Mouse (Mus musculus) liver, embryonic 14.5 days (tissue): ENCODE data around the gene Arhgef1. TPM values are rescaled to one million over a fixed set of nuclear protein-coding genes. Genes with fewer than 3 reads are reported as not detected.

Experiments used
- ATAC-seq: fragments of 200-750 bp; cut with Nextera tagmentation; 2 replicates; pipeline ENCODE4 v1.8.0; 2017; ENCODE audit warnings: moderate number of reproducible peaks, mild to moderate bottlenecking, moderate library complexity; ENCODE audit not compliant: insufficient read depth
- DNase-seq, 3 experiments: peaks; one replicate each; pipeline ENCODE4 v3.0.0-alpha.2; 2012 to 2013; ENCODE audit warnings: low read depth in 3 of 3, low spot score in 3 of 3
- H3K27ac ChIP-seq: fragments of 300-500 bp; sonication (generic); 2 replicates; pipeline ENCODE4 v1.5.1; 2014; ENCODE audit warnings: moderate library complexity, mild to moderate bottlenecking, control low read depth, inconsistent platforms
- H3K27me3 ChIP-seq: fragments of 300-500 bp; sonication (generic); 2 replicates; pipeline ENCODE4 v1.6.1; 2014; ENCODE audit warnings: mild to moderate bottlenecking, low read length, moderate library complexity; ENCODE audit not compliant: control insufficient read depth, insufficient read depth
- H3K36me3 ChIP-seq: fragments of 300-500 bp; sonication (generic); replicated peaks from 2 replicates; pipeline ENCODE4 v1.6.1; 2014; ENCODE audit warnings: low read depth; ENCODE audit not compliant: control insufficient read depth, insufficient read depth
- H3K4me1 ChIP-seq, 2 experiments: fragments of 200-500 bp in 1 of 2; fragments of 300-500 bp in 1 of 2; sonication (generic) in 1 of 2; replicated peaks; 2 replicates each; pipeline ENCODE4 v1.6.1; 2012 to 2014; ENCODE audit warnings: antibody characterized with exemption in 1 of 2, inconsistent platforms in 1 of 2, low read length in 1 of 2; ENCODE audit not compliant: control insufficient read depth in 2 of 2, insufficient read depth in 2 of 2
- H3K4me2 ChIP-seq: fragments of 300-500 bp; sonication (generic); 2 replicates; pipeline ENCODE4 v1.6.1; 2014; ENCODE audit warnings: low read depth, mild to moderate bottlenecking, control low read depth, moderate library complexity
- H3K4me3 ChIP-seq, 2 experiments: fragments of 200-500 bp in 1 of 2; fragments of 300-500 bp in 1 of 2; sonication (generic) in 1 of 2; 2 replicates each; pipeline ENCODE4 v1.5.1; 2012 to 2014; ENCODE audit warnings: low read depth in 2 of 2, low read length in 2 of 2, mild to moderate bottlenecking in 2 of 2, control low read depth in 1 of 2, inconsistent platforms in 1 of 2, moderate library complexity in 1 of 2; ENCODE audit not compliant: insufficient read depth in 1 of 2
- H3K9ac ChIP-seq: fragments of 300-500 bp; sonication (generic); replicated peaks from 2 replicates; pipeline ENCODE4 v1.6.1; 2014; ENCODE audit warnings: mild to moderate bottlenecking, control low read depth, moderate library complexity
- H3K9me3 ChIP-seq: fragments of 300-500 bp; sonication (generic); 2 replicates; pipeline ENCODE4 v1.6.1; 2016; ENCODE audit warnings: low read length, mixed read lengths; ENCODE audit not compliant: control insufficient read depth
- CTCF ChIP-seq: IDR thresholded peaks from 2 replicates; pipeline ENCODE4 v1.5.1; 2016; ENCODE audit warnings: antibody characterized with exemption, low read depth, control low read depth
- EP300 ChIP-seq: IDR thresholded peaks from 2 replicates; pipeline ENCODE4 v1.6.1; 2016; ENCODE audit warnings: antibody characterized with exemption, low read depth
- WGBS: fragments of 180-500 bp; shearing (Covaris S2); extraction: QIAGEN DNeasy Blood & Tissue Kit; methylation state at CpG from one replicate; pipeline ENCODE4 v1.1.7; 2014; ENCODE audit not compliant: insufficient replicate concordance; 5-methylcytosine and 5-hydroxymethylcytosine counted together
- polyA plus RNA-seq, 2 experiments: library from polyadenylated mRNA; depleted of rRNA in 1 of 2; stranded (reverse) in 1 of 2; unstranded in 1 of 2; fragments of >200 nt; fragmentation: Nextera tagmentation in 1 of 2; extraction: Ambion mirVana in 1 of 2; gene quantifications; 2 replicates each; pipeline versions ENCODE4 v1.2.1 to v1.2.3; 2012 to 2014

Arhgef1 gene
- polyA plus RNA-seq, 2 experiments, result 28.7 to 44.2 TPM

GRCm38 (mm10) chr7:24931651-24932050 lies 28.9 kb downstream of the Arhgef1 start:
- Histone ChIP-seq H3K9ac (no peak overlapping the region), H3K9me3 (no peaks in the 10 kb centered on the region), H3K4me3 (no peak overlapping the region), H3K27me3 (peaks cover 53% of the 10 kb centered on the region), H3K4me1 (no peaks in the 10 kb centered on the region), H3K4me2 (no peak overlapping the region), H3K36me3 (no peaks in the 10 kb centered on the region), H3K27ac (no peak overlapping the region)
- 3% methylated on average over 15 of the region's 15 CpGs for WGBS
- TF ChIP-seq CTCF (no peak), EP300 (no peak)
- no peak for DNase-seq
- ATAC-seq, result no peak

GRCm38 (mm10) chr7:24943641-24944040 lies 40.9 kb downstream of the Arhgef1 start:
- no peak overlapping the region for H3K4me2 ChIP-seq
- WGBS, result 6% methylated on average over 6 of the region's 6 CpGs
- no peaks in the 10 kb centered on the region for H3K9me3 ChIP-seq
- no peak for DNase-seq
- H3K4me1 ChIP-seq, result no peaks in the 10 kb centered on the region
- TF ChIP-seq EP300 (no peak), CTCF (no peak)
- H3K27ac ChIP-seq, result no peak overlapping the region
- H3K4me3 ChIP-seq, result no peak overlapping the region
- peaks cover 70% of the 10 kb centered on the region for H3K27me3 ChIP-seq
- H3K9ac ChIP-seq, result no peak overlapping the region
- H3K36me3 ChIP-seq, result no peaks in the 10 kb centered on the region
- no peak for ATAC-seq

GRCm38 (mm10) chr7:24944257-24944950 lies 41.7 kb downstream of the Arhgef1 start, which contains the start of gene Gm4881:
Gene Gm4881, minus strand, starts transcription at chr7:24944494.
- no peaks in the 10 kb centered on the region for H3K4me1 ChIP-seq
- TF ChIP-seq CTCF, result no peak
- TF ChIP-seq EP300, result no peak
- 2% methylated on average over 71 of the region's 72 CpGs for WGBS
- H3K36me3 ChIP-seq, result no peaks in the 10 kb centered on the region
- H3K27ac ChIP-seq, result no peak within 1 kb of the TSS
- peak within 1 kb of the TSS in 1 of 2 experiments; percentile 17; a peak in 2 of 4 replicates for H3K4me3 ChIP-seq
- DNase-seq (no peak), ATAC-seq (no peak)
- no peak within 1 kb of the TSS for H3K9ac ChIP-seq
- peaks cover 77% of the 10 kb centered on the region for H3K27me3 ChIP-seq
- peak within 1 kb of the TSS; percentile 23 for H3K4me2 ChIP-seq
- H3K9me3 ChIP-seq, result no peaks in the 10 kb centered on the region

GRCm38 (mm10) chr7:24947316-24948048 lies 44.8 kb downstream of the Arhgef1 start:
- no peak overlapping the region for H3K4me2 ChIP-seq
- peaks cover 97% of the 10 kb centered on the region for H3K27me3 ChIP-seq
- H3K9me3 ChIP-seq, result no peaks in the 10 kb centered on the region
- TF ChIP-seq CTCF (no peak), EP300 (no peak)
- H3K36me3 ChIP-seq, result no peaks in the 10 kb centered on the region
- H3K9ac ChIP-seq, result no peak overlapping the region
- 3% methylated on average over 7 of the region's 7 CpGs for WGBS
- ATAC-seq, result no peak
- H3K4me3 ChIP-seq, result no peak overlapping the region
- no peaks in the 10 kb centered on the region for H3K4me1 ChIP-seq
- H3K27ac ChIP-seq, result no peak overlapping the region
- no peak for DNase-seq

GRCm38 (mm10) chr7:24948774-24949173 lies 46.1 kb downstream of the Arhgef1 start:
- no peak overlapping the region for H3K4me3 ChIP-seq
- no peaks in the 10 kb centered on the region for H3K4me1 ChIP-seq
- DNase-seq, result no peak
- H3K9ac ChIP-seq, result no peak overlapping the region
- no peak for TF ChIP-seq EP300
- no peak for TF ChIP-seq CTCF
- H3K4me2 ChIP-seq, result no peak overlapping the region
- WGBS, result 6% methylated on average over 29 of the region's 29 CpGs
- ATAC-seq, result no peak
- no peaks in the 10 kb centered on the region for H3K9me3 ChIP-seq
- H3K27ac ChIP-seq, result no peak overlapping the region
- H3K27me3 ChIP-seq, result peaks cover 97% of the 10 kb centered on the region
- no peaks in the 10 kb centered on the region for H3K36me3 ChIP-seq
